Mouse (Mus musculus) liver, postnatal 0 days (tissue): ENCODE measurements around the gene Slc23a2.

Source experiments
- CTCF ChIP-seq: sonication (generic); IDR thresholded peaks from 2 replicates; pipeline ENCODE4 v1.5.1; 2016; ENCODE audit warnings: antibody characterized with exemption, low read depth
- EP300 ChIP-seq: IDR thresholded peaks from 2 replicates; pipeline ENCODE4 v1.6.1; 2016; ENCODE audit warnings: antibody characterized with exemption, low read depth, mild to moderate bottlenecking

DNA sequence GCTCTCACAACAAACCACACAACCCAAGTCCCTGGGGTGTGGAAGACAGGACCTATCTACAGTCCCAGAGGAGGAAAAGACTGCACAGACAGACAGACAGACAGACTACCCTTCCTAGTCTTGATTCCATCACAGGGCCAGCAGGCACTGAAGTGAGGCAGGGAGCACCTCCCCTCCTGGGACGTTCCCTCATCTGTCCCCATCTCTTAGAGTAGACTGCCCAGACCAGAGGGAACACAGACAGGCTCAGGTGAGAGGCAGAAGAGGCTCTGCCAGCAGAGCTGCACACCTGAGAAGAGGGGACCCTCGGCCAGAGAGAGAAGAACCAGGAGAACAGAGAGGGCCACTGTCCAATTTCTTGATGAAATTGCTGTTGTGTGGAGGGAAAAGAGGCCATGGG, 33.0 kb downstream of the Slc23a2 start:
- TF ChIP-seq CTCF (no peak), EP300 (no peak)
